Comparison of ENCODE assay signal across 22 mouse cellular contexts in genomic region chr1:128392382-128392781, GRCm38 (mm10).
"Had no signal": no experiment of that assay in that cellular context is flagged by ENCODE, and none has a peak within 500 bp of the region (broad histone marks: within the 10 kb centered on the region; RNA-seq: fewer than 3 reads in every experiment).

No protein-coding gene starts in this region.

- H3K27me3 ChIP-seq: heart, embryonic 12.5 days; hindbrain, embryonic 12.5 days; intestine, embryonic 15.5 days; limb, embryonic 12.5 days; liver, embryonic 13.5 days; liver, embryonic 15.5 days had no signal

- H3K9ac ChIP-seq: heart, embryonic 12.5 days; hindbrain, embryonic 12.5 days; hindbrain, embryonic 14.5 days; intestine, embryonic 15.5 days; limb, embryonic 12.5 days; liver, embryonic 13.5 days; liver, embryonic 15.5 days had no signal

- H3K4me1 ChIP-seq: heart, embryonic 10.5 days; heart, embryonic 12.5 days; hindbrain, embryonic 12.5 days; intestine, embryonic 15.5 days; limb, embryonic 10.5 days; limb, embryonic 12.5 days; liver, embryonic 13.5 days; liver, embryonic 15.5 days had no signal

- DNase-seq: gastrocnemius, postnatal 14 days; gastrocnemius, postnatal 36 days; heart, adult 11 months; heart, postnatal 10 days; heart, postnatal 4 days; kidney, adult 18-20 months; kidney, adult 8-10 months; kidney, postnatal 10 days; kidney, postnatal 25 days; liver; liver, embryonic 13.5 days had no signal

- H3K27ac ChIP-seq: heart, embryonic 10.5 days; hindbrain, embryonic 10.5 days; hindbrain, embryonic 12.5 days; hindbrain, embryonic 14.5 days; intestine, embryonic 15.5 days; layer of hippocampus, adult 2 months; left cerebral cortex, adult 2 months; limb, embryonic 10.5 days; limb, embryonic 12.5 days; liver, embryonic 13.5 days; liver, embryonic 15.5 days had no signal

- H3K4me3 ChIP-seq: heart, embryonic 10.5 days; heart, embryonic 12.5 days; hindbrain, embryonic 10.5 days; hindbrain, embryonic 12.5 days; intestine, embryonic 15.5 days; layer of hippocampus, adult 2 months; left cerebral cortex, adult 2 months; limb, embryonic 10.5 days; limb, embryonic 12.5 days; liver, embryonic 13.5 days; liver, embryonic 15.5 days had no signal

- H3K36me3 ChIP-seq: intestine, embryonic 15.5 days had no signal
